Mouse (Mus musculus): ENCODE measurements around the gene Olfr1145.

The Olfr1145 gene

DNA sequence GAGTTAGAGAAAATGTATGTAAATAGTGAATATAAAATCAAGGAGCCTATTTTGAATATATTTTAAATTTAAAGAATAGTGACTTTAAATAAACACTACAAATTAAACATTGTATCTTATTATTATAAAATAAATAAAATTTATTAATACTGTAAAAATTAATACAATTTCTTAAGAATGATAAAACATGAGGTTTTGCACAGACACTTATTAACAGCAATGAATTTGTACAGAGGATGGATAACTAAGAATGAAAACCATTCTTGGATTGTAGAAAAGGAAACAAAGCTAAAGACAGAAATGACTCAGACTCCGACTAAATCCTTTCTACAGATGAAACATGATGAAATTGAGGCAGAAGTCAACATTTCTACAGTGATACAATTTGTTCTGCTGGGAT is at the start of gene Olfr1145:
TSS of gene Olfr1145 (plus strand) at position 301 of the 400 bp plus-strand sequence.
- DNase-seq: no peak

GRCm38 (mm10) chr2:87776143-87776542 is 33.5 kb upstream of the Olfr1145 start:
- DNase-seq: no peak

DNA sequence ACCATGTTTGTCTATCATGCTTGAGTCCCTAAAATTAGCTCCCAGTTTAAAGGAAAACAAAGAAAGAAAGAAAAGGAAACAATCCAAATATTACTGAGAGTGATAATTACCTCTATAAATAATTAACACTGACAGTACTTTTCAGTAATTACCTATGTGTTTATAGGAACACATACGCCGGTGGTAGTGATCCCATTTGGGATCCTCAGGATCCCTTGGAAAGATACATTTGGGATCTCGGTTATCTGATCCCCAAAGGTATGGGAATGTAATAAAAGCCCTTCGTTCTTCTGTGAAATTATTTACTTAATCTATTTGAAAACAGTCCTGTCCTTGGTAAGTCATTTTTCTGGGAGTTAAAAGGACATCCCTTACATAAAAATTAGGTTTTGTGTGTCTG is 30.4 kb upstream of the Olfr1145 start, which contains the start of gene Olfr152:
TSS of gene Olfr152 (plus strand) at position 301 of the 400 bp plus-strand sequence.
- DNase-seq: no peak

DNA sequence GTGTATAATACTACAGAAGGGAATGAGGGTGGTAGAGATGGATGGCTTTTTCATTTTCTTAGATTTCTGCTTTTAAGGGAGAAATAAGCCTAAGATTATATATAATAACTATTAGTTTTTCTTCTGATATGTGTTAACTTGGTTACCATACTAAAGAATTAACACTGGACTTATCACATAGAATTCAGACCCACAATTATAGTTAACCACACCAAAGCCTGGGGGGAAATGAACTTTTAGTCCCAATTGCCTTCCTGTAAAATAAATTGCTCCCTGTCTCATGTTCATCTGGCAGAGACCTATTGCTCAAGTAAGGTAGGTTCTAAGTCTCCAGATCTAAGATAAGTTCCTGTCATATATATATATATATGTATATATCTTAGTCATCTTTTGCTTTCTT is 9.3 kb upstream of the Olfr1145 start, which contains the start of gene Olfr1143:
TSS of gene Olfr1143 (plus strand) at position 301 of the 400 bp plus-strand sequence.
- DNase-seq: no peak

DNA sequence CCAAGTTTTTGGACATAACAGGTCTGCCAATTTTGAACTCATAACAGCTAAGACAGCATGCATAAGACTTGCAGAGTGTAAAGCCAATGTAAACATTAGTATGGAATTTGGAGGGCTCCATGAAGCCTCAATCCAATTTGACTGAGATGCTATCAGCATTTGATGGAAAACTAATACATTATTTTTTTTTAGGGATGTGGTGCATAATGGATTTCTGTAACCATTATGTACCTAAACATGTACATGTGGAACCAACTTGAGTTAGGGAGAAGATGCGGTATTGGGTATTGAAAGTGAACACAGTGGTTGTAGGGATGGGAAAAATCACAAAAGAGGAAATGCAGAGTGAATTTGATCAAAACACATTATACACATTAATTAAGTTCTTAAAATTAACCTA is 20.6 kb downstream of the Olfr1145 start, which contains the start of gene Olfr1148:
TSS of gene Olfr1148 (plus strand) at position 301 of the 400 bp plus-strand sequence.
- no peak for DNase-seq

GRCm38 (mm10) chr2:87843693-87844092 is 34.1 kb downstream of the Olfr1145 start, which contains the start of gene Olfr1150-ps1:
Gene Olfr1150-ps1 (plus strand): TSS chr2:87843993.
- DNase-seq: no peak

DNA sequence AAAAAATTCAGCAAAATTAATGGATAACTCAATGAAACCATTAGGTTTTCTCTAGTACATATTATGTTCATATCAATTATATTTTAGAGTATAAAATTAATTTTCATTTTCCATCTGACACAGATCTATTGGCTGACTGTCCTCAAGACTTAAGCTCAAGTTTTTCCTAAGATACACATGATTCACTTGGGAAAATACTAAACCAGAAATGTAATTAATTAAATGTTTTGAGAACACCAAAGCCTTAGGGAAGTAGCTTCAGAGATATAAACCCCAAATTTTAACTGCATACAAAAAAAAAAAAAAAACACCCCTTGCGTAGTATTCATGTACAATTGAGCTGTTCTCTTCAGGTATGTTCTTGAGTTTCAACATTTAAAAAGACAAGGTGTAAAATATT is 45.9 kb downstream of the Olfr1145 start, which contains the start of gene Olfr1151:
TSS of gene Olfr1151 (plus strand) at position 301 of the 400 bp plus-strand sequence.
- no peak for DNase-seq

Data from B cell, adult 2 months (primary cell).